Mouse (Mus musculus): ENCODE measurements around the gene Psmd13. TPM values are rescaled to one million over a fixed set of nuclear protein-coding genes. Genes with fewer than 3 reads are reported as not detected.

Psmd13 gene
- total and polyA plus RNA-seq, 3 experiments, result 165 to 215 TPM; not detected in 1

- TF ChIP-seq POLR2AphosphoS5 (IDR thresholded peaks at IDR 0.05; ENCODE audit: borderline replicate concordance, low read depth, low read length) (no peak), POLR2AphosphoS2 (IDR thresholded peaks at IDR 0.05; ENCODE audit: low read length) (peak; percentile 44; the same call in 1 of the 2 replicates), TAL1 (IDR thresholded peaks at IDR 0.05; ENCODE audit: low read length) (no peak), CTCF (IDR thresholded peaks at IDR 0.05 in 2 of 3, conservative IDR thresholded peaks at IDR 0.05 in 1 of 3; ENCODE audit: control insufficient read depth in 1 of 3, insufficient read depth in 1 of 3, low read depth in 2 of 3, low read length in 3 of 3, poor library complexity in 1 of 3, severe bottlenecking in 1 of 3) (no peak), MYC (IDR thresholded peaks at IDR 0.05; ENCODE audit: low read depth, low read length) (no peak), MAX (IDR thresholded peaks at IDR 0.05; ENCODE audit: low read length) (peak; percentile 70), UBTF (IDR thresholded peaks at IDR 0.05; ENCODE audit: borderline replicate concordance, insufficient read depth, low read depth, low read length) (no peak), ZNF384 (IDR thresholded peaks at IDR 0.05; ENCODE audit: low read depth, low read length) (no peak)
Measured at GRCm38 (mm10) chr7:140855860-140856784, 25.6 kb upstream of the Psmd13 start, which contains the start of gene Gm45785 (continued).

DNA sequence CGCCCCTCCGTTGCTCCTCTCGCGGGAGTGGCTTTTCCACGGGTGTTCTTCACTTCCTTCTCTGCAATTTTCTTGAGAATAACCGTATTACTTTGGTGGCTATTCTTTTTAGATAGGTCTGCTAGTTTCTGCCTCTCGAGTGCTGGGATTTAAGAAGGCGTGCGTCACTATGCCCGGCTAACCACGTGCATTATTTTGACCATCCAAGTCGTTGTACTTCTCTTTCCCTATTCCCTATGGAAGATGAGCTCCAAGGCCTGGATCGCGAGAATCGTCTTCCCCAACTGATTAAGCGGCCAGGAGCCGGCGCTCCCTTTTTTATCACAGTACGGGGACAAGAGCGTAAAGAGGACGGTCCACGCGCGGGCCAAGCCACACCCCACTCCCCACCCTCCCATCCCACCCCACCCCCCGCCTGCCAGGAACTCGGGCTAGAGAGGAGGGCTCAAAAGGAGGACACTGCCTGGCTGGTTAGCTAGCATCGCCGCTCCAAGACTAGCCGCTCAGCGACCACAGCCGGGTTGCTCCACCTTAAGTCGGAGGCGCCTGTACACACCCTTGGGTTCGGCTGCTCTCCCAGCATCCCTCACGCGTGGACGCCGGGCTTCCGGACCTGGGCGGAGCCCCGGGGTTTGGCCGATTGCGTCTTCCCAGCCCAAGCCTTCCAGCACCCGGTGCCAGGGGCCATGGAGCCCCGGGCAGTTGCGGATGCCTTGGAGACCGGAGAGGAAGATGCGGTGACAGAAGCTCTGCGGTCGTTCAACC is 24.8 kb upstream of the Psmd13 start, which contains the start of gene Ric8a:
Ric8a (plus strand) TSS at position 173 of the 765 bp plus-strand sequence.
- H3K4me1 ChIP-seq (ENCODE audit: control insufficient read depth in 1 of 2, insufficient read depth in 2 of 2, low read length in 2 of 2), result peaks cover 3 to 19% of the 10 kb centered on the region in 2 experiments; a peak in 3 of 4 replicates
- peak within 1 kb of the TSS; percentile 89 for H3K27ac ChIP-seq (ENCODE audit: control insufficient read depth, low read depth, low read length)
- no peaks in the 10 kb centered on the region for H3K27me3 ChIP-seq (ENCODE audit: control insufficient read depth in 1 of 2, insufficient read depth in 2 of 2, low read length in 2 of 2)
- peaks cover 2 to 8% of the 10 kb centered on the region in 2 experiments for H3K36me3 ChIP-seq (ENCODE audit: control insufficient read depth in 1 of 2, insufficient read depth in 2 of 2, low read length in 2 of 2)
- DNase-seq (ENCODE audit: low read depth, low spot score), result peak; percentile 90
- peak within 1 kb of the TSS; percentile 84 to 91 for H3K4me3 ChIP-seq (ENCODE audit: control insufficient read depth in 1 of 2, insufficient read depth in 1 of 2, low read depth in 2 of 2, low read length in 2 of 2)
- H3K9me3 ChIP-seq (replicated peaks; ENCODE audit: insufficient read depth, low read length), result no peaks in the 10 kb centered on the region
- H3K79me2 ChIP-seq (ENCODE audit: control insufficient read depth, insufficient read depth, low read length, poor library complexity), result peaks cover 37% of the 10 kb centered on the region
- peak within 1 kb of the TSS; percentile 80 for H3K9ac ChIP-seq (ENCODE audit: control insufficient read depth, low read depth, low read length, poor library complexity, severe bottlenecking)
- TF ChIP-seq EP300 (IDR thresholded peaks at IDR 0.05; ENCODE audit: low read depth in 1 of 2, low read length in 2 of 2), result peak in 1 of 2 experiments; percentile 15; a peak in 1 of 4 replicates
- no peak for TF ChIP-seq MAFK (IDR thresholded peaks at IDR 0.05; ENCODE audit: borderline replicate concordance, low read depth, low read length)
- TF ChIP-seq TBP (IDR thresholded peaks at IDR 0.05; ENCODE audit: low read depth, low read length), result 0 out of 2 replicates have a peak, but pooled peaks have one; percentile 51
- TF ChIP-seq CTCF (IDR thresholded peaks at IDR 0.05 in 2 of 3, conservative IDR thresholded peaks at IDR 0.05 in 1 of 3; ENCODE audit: control insufficient read depth in 1 of 3, insufficient read depth in 1 of 3, low read depth in 2 of 3, low read length in 3 of 3, poor library complexity in 1 of 3, severe bottlenecking in 1 of 3), result no peak
- peak; percentile 52; the same call in 1 of the 2 replicates for TF ChIP-seq TCF12 (IDR thresholded peaks at IDR 0.05; ENCODE audit: low read depth, low read length)
- no peak for TF ChIP-seq RCOR1 (IDR thresholded peaks at IDR 0.05; ENCODE audit: low read depth, low read length)
- no peak for TF ChIP-seq MEF2A (IDR thresholded peaks at IDR 0.05; ENCODE audit: extremely low read depth, insufficient replicate concordance, low read depth, low read length, poor library complexity, severe bottlenecking)
- TF ChIP-seq MAX (IDR thresholded peaks at IDR 0.05; ENCODE audit: low read length), result peak; percentile 72
- no peak for TF ChIP-seq NRF1 (IDR thresholded peaks at IDR 0.05; ENCODE audit: insufficient read depth, low read depth, low read length, poor library complexity, severe bottlenecking)
- TF ChIP-seq TAL1 (IDR thresholded peaks at IDR 0.05; ENCODE audit: low read length), result no peak
- TF ChIP-seq ELF1 (IDR thresholded peaks at IDR 0.05; ENCODE audit: low read depth, low read length), result peak; percentile 85
- TF ChIP-seq POLR2AphosphoS2 (IDR thresholded peaks at IDR 0.05; ENCODE audit: low read length), result peak; percentile 46; the same call in 1 of the 2 replicates
- no peak for TF ChIP-seq ZC3H11A (IDR thresholded peaks at IDR 0.05; ENCODE audit: low read depth, low read length)
- no peak for TF ChIP-seq UBTF (IDR thresholded peaks at IDR 0.05; ENCODE audit: borderline replicate concordance, insufficient read depth, low read depth, low read length)
- TF ChIP-seq ZMIZ1 (IDR thresholded peaks at IDR 0.05; ENCODE audit: low read depth, low read length), result no peak
- TF ChIP-seq SIN3A (IDR thresholded peaks at IDR 0.05; ENCODE audit: low read length), result peak; percentile 93
- TF ChIP-seq ETS1 (IDR thresholded peaks at IDR 0.05; ENCODE audit: low read depth, low read length), result peak; percentile 42; the same call in 1 of the 2 replicates
- peak; percentile 56 for TF ChIP-seq MYC (IDR thresholded peaks at IDR 0.05; ENCODE audit: low read depth, low read length)
- TF ChIP-seq NELFE (IDR thresholded peaks at IDR 0.05; ENCODE audit: low read depth, low read length), result peak; percentile 72
- TF ChIP-seq CHD1 (IDR thresholded peaks at IDR 0.05; ENCODE audit: low read depth, low read length), result no peak
- TF ChIP-seq POLR2AphosphoS5 (IDR thresholded peaks at IDR 0.05; ENCODE audit: borderline replicate concordance, low read depth, low read length), result no peak
- no peak for TF ChIP-seq SMC3 (IDR thresholded peaks at IDR 0.05; ENCODE audit: low read depth, low read length)
- peak; percentile 90 for TF ChIP-seq MXI1 (IDR thresholded peaks at IDR 0.05; ENCODE audit: low read depth, low read length)
- no peak for TF ChIP-seq ZNF384 (IDR thresholded peaks at IDR 0.05; ENCODE audit: low read depth, low read length)
- TF ChIP-seq JUND (IDR thresholded peaks at IDR 0.05; ENCODE audit: low read depth, low read length), result no peak
- peak in 1 of 2 experiments; percentile 79 for TF ChIP-seq POLR2A (IDR thresholded peaks at IDR 0.05; ENCODE audit: control insufficient read depth in 1 of 2, insufficient read depth in 1 of 2, low read depth in 1 of 2, low read length in 2 of 2, poor library complexity in 1 of 2)
- TF ChIP-seq E2F4 (IDR thresholded peaks at IDR 0.05; ENCODE audit: borderline replicate concordance, low read depth, low read length), result no peak
- TF ChIP-seq KAT2A (conservative IDR thresholded peaks at IDR 0.05; ENCODE audit: low read depth, low read length), result no peak; the same call in 1 of the 2 replicates
